Mouse (Mus musculus) cerebellum, adult (tissue): ENCODE data around the gene Olfr1378.
A peak's percentile ranks its signal among the peaks of the same experiment; 100 is the strongest.

ENCODE experiments used
- ATAC-seq: cut with Nextera tagmentation; 2 replicates; pipeline ENCODE4 v1.9.2; 2017; ENCODE audit warnings: mild to moderate bottlenecking, moderate library complexity, mixed read lengths; ENCODE audit not compliant: insufficient number of reproducible peaks, low FRiP score, low TSS enrichment

Olfr1378 gene

GRCm38 (mm10) chr11:50966230-50966629 lies at the start of gene Olfr1378:
Gene Olfr1378, plus strand, starts transcription at chr11:50966530.
- no peak for ATAC-seq

GRCm38 (mm10) chr11:50930469-50931014 lies 35.8 kb upstream of the Olfr1378 start:
- no peak for ATAC-seq

DNA sequence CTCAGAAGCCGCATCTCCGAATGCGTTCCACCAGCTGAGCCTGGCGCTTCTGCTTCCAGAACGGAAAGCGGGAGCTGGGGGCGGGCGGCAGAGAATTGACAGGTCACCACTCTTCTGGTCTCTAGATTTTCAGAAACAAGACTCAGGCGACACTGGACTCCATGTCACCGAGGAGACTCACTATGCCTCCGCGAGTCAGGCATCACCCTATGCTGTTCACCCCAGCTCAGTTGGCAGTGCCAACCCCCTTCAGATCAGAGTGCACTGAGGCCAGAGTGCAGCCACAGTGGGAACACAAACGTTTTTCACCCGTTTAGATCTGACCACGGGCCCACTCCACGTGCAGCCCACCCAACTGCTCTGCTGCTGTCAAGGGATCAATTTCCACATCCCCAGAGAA lies 35.3 kb upstream of the Olfr1378 start:
- ATAC-seq: peak; percentile 41

DNA sequence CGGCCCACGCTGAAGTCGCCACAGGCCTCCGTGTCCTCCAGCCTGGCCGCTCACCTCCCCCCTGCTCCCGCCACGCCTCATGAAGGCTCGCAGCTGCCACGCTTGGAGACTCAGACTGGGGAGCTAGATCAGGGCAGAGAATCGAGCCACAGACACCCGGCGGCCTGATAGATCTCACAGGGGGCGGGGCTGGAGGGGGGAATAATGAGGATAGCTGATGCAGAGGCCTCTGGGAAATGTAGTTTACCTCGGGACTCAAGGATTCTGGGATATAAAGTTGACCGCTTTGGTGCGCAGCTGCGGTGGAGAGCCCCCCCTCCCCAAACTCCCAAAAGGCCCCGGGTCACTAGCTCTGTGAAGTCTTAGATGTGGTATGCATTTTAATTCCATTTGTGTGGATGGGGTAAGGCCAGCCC lies 34.9 kb upstream of the Olfr1378 start, which contains the start of gene Zfp354b:
TSS of gene Zfp354b (minus strand) at position 183 of the 416 bp plus-strand sequence.
- peak; percentile 96 for ATAC-seq

DNA sequence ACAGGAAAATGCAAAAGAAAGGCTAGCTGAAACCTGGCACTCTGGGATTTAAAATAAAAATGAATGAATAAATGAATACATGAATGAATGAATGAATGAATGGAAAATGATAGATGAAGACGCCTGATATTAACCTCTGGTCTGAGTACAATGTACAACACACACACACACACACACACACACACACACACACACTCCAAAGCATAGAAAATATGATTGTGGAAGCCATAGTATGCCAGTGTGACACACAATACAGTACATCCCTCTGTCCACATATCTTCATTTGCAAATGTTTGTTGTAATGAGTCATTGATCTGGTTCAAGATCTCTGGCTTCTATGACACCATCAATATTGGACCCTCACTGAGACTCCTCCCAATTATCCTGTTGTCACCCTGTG lies 34.3 kb upstream of the Olfr1378 start:
- ATAC-seq: no peak

DNA sequence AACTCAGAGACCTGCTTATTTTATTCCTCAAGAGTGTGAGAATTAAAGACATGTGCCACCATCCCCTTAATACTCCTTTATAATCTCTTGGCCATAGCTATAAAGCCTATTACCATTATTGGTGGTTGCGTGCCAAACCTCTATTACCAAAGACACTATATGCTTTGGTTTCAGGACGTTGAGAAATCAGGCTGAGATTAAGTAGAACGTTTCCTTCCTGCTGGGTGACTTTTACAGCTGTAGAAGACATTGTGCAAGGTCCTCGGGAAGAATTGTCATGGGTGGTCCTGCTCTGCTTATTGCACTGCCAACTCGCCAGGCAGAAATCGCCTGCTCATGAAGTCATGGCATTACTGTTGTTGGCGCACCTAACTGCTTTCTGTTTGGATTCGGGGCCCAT lies 27.9 kb upstream of the Olfr1378 start:
- ATAC-seq: no peak

DNA sequence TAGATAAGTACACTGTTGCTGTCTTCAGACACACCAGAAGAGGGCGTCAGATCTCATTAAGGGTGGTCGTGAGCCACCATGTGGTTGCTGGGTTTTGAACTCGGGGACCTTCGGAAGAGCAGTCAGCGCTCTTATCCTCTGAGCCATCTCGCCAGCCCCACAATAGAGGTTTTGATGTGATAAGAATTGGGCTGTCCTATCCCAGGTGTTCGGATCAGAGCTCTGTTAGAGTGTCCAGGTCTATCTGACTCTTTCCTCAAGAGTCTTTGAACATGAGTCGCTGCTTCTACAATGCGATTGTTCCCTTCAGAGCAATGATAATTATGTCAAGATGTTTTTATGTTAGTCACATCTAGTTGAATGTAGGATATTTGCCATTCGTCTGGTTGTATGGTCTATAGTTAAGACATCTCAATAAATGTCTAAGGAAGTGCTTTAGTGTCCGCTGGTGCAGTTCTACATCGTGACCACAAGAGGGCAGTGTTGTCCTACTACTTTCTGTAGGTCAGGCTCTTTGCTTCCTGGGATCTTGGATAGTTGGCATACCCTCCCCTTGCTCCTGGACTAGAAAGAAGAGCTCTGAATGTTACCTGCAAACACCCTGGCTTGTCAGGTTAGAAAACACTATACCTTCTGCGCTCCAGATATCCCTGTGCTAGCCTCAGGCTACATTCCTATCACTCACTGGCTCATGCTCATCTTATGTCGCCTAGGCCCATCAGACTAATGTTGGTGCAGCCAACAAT lies 26.5 kb upstream of the Olfr1378 start:
- peak; percentile 40; the same call in 1 of the 2 replicates for ATAC-seq

GRCm38 (mm10) chr11:50942386-50942785 lies 23.9 kb upstream of the Olfr1378 start:
- no peak for ATAC-seq

GRCm38 (mm10) chr11:50943506-50943905 lies 22.8 kb upstream of the Olfr1378 start, which contains the start of gene 4933414I15Rik:
Gene 4933414I15Rik, minus strand, starts transcription at chr11:50943765.
- no peak for ATAC-seq

DNA sequence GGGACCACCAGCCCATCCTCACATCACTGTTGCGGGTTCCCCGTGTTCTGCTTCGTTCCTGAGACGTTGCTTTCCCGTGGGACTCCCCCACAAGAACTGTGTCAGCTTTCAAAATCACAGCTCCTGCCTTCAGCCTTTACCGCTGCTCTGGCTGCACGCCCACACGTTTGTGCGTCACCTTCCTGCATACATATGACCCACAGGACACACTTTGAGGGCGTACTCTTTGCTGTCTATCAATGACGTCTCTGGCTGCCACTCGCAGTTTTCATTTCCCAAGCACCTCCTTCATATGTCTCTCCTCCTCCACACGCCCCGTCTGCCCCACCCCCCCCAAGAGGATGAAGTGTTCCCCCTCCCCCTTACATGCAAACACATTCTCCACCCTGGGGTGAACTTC lies 14.0 kb upstream of the Olfr1378 start:
- no peak for ATAC-seq

GRCm38 (mm10) chr11:50953665-50954064 lies 12.7 kb upstream of the Olfr1378 start, which contains the start of gene Prop1:
Gene Prop1, minus strand, starts transcription at chr11:50953765.
- no peak for ATAC-seq

- no peak for ATAC-seq
Measured at GRCm38 (mm10) chr11:50964886-50965285, 1.4 kb upstream of the Olfr1378 start.

DNA sequence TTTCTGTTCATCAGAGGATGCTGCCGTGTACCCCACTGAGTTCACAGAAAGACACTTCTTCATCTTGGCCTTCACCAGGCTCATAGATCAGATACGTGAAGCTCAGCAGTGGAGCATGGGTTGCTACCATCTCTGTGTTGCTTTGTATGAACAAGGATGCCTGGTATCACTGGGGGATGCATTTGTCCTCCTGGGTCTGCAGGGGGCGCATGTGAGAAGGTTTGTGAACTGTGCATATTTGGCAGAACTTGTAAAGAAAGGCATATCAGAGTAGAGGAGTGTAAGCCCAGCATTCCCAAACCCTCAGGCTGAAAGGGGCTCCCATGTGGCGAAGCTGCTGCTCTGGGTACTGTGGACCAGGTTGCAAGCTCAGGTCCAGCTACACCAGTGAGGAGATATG lies 10.9 kb downstream of the Olfr1378 start:
- no peak for ATAC-seq

- no peak for ATAC-seq
Measured at GRCm38 (mm10) chr11:50981667-50982066, 15.3 kb downstream of the Olfr1378 start, which contains the start of gene Olfr1377. Gene Olfr1377, plus strand, starts transcription at chr11:50981967.

- ATAC-seq: no peak
Measured at GRCm38 (mm10) chr11:51003296-51003695, 37.0 kb downstream of the Olfr1378 start, which contains the start of gene Olfr51. Gene Olfr51, plus strand, starts transcription at chr11:51003596.

DNA sequence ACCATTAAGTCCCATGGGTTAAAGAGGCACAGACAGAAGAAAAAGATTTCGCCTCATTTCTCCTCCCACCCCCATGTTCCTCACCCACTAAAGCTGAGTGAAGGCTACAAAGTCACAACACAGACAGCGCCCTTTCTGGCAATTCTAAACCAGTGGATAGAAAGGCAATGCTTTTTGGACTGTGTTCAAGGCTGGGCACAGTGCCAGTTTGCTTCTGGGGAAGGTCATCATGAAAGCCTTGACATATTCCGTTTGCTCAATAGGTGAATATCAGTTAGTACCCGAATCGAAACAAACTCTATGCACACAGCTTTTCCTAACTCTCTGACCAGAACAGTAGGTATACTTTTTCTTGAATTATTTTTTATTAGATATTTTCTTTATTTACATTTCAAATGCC lies 45.5 kb downstream of the Olfr1378 start:
- ATAC-seq: no peak

GRCm38 (mm10) chr11:51013936-51014335 lies 47.6 kb downstream of the Olfr1378 start, which contains the start of gene Olfr54:
Gene Olfr54, plus strand, starts transcription at chr11:51014236.
- ATAC-seq: no peak

DNA sequence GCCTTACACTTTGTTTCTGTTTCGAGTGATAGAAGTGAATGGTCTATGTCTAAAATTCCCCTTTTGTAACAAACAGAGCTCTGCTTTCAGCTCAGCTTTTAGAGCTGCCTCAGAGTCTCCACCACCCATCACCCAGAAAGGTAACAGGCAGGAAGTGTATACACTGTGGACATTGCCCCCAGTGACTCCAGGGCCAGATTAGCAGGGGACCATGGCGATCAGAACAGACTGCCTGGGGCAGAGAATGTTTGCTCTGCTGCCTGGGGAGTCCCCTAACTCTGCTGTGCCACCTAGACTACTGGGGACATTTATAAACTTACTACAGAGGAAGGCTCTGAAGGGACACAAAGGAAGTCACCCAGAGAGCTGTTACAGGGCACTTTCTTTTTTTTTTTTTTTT lies 50.0 kb downstream of the Olfr1378 start:
- ATAC-seq: no peak
